Mouse (Mus musculus) limb, embryonic 13.5 days (tissue): ENCODE data around the gene Gm28230. TPM values are rescaled to one million over a fixed set of nuclear protein-coding genes. Genes with fewer than 3 reads are reported as not detected.

Experiments used
- ATAC-seq: fragments of 200-750 bp; cut with Nextera tagmentation; 2 replicates; pipeline ENCODE4 v1.8.0; 2017; ENCODE audit warnings: low read depth, moderate number of reproducible peaks, moderate TSS enrichment; ENCODE audit not compliant: low FRiP score
- H3K27ac ChIP-seq: fragments of 300-500 bp; sonication (generic); 2 replicates; pipeline ENCODE4 v1.5.1; 2015; ENCODE audit warnings: inconsistent platforms, mild to moderate bottlenecking, moderate library complexity
- H3K27me3 ChIP-seq: fragments of 300-500 bp; sonication (generic); 2 replicates; pipeline ENCODE4 v1.6.1; 2015; ENCODE audit warnings: mild to moderate bottlenecking, inconsistent platforms
- H3K36me3 ChIP-seq: fragments of 300-500 bp; sonication (generic); 2 replicates; pipeline ENCODE4 v1.6.1; 2015; ENCODE audit warnings: inconsistent platforms, mild to moderate bottlenecking, moderate library complexity
- H3K4me1 ChIP-seq: fragments of 300-500 bp; sonication (generic); 2 replicates; pipeline ENCODE4 v1.6.1; 2015; ENCODE audit warnings: inconsistent platforms
- H3K4me2 ChIP-seq: fragments of 300-500 bp; sonication (generic); replicated peaks from 2 replicates; pipeline ENCODE4 v1.6.1; 2015; ENCODE audit warnings: inconsistent platforms, mild to moderate bottlenecking, moderate library complexity
- H3K4me3 ChIP-seq: fragments of 300-500 bp; sonication (generic); 2 replicates; pipeline ENCODE4 v1.5.1; 2015; ENCODE audit warnings: moderate library complexity, mild to moderate bottlenecking, inconsistent platforms
- H3K9ac ChIP-seq: fragments of 300-500 bp; sonication (generic); 2 replicates; pipeline ENCODE4 v1.6.1; 2015; ENCODE audit warnings: mild to moderate bottlenecking, inconsistent platforms
- H3K9me3 ChIP-seq: fragments of 300-500 bp; sonication (generic); 2 replicates; pipeline ENCODE4 v1.6.1; 2016; ENCODE audit warnings: inconsistent platforms
- WGBS: fragments of 180-500 bp; shearing (Covaris S2); methylation state at CpG from one replicate; pipeline ENCODE4 v1.1.7; 2015; 5-methylcytosine and 5-hydroxymethylcytosine counted together
- polyA plus RNA-seq: library from polyadenylated mRNA; unstranded; fragments of >200 nt; fragmentation: Nextera tagmentation; extraction: Ambion mirVana; gene quantifications from 2 replicates; pipeline ENCODE4 v1.2.1, GENCODE M21; 2015

Gene Gm28230
- polyA plus RNA-seq, 1 experiment from 2014 or later = 0.08 TPM

DNA sequence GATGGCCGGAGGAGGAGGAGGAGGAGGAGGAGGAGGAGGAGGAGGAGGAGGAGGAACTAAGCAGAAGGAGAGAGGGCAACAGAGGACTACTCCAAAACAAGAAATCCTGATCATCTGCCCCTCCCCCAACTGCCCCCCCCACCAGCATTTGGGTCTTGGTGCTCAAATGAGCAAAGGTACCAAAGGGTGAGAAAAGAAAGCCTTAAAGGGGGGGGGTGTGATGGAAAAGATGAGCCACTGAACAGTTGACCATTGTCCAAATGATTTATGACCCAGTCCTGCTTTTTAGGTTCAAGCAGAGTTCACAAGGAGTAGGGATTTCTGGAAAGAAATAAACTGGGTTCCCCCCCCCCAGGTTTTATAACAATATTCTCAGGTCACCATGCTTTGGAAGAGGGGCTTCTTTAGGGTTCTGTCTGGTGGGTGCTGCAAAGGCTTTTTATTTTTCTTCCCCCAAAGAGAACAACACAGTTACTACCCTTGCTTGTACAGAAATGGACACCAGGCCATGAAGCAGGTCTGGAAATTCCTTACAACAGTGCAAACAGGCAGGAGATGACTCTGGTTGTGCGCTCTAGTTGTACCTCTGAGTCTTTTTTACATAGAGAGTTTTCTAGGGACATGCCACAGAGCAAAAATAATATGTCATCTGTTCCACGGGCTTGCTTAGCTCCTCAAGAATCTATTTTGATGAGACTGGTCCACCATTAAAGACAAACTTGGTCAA is 14.9 kb downstream of the Gm28230 start:
- no peaks in the 10 kb centered on the region for H3K36me3 ChIP-seq
- H3K9ac ChIP-seq = no peak overlapping the region
- H3K27ac ChIP-seq = no peak overlapping the region
- no peak for ATAC-seq
- H3K4me1 ChIP-seq = peaks cover 23% of the 10 kb centered on the region
- H3K9me3 ChIP-seq = no peaks in the 10 kb centered on the region
- WGBS = 51% methylated on average over 2 of the region's 3 CpGs
- peaks cover 99% of the 10 kb centered on the region for H3K27me3 ChIP-seq
- no peak overlapping the region for H3K4me3 ChIP-seq
- H3K4me2 ChIP-seq = no peak overlapping the region

DNA sequence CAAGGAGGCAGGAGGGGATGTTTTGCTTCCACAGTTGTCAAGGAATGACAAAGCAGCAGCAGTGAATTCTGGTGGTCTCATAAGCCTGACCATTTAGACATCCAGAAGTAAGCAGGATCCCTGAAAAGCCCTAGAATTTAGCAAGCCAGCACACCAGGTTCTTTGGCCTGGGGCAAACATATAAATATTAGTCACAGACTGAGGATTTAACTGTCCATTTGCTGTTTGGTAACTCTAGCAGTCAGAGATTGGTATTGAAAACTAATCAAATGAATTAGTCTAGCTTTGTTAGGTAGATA is 15.4 kb downstream of the Gm28230 start:
- H3K36me3 ChIP-seq = no peaks in the 10 kb centered on the region
- peaks cover 26% of the 10 kb centered on the region for H3K4me1 ChIP-seq
- no peaks in the 10 kb centered on the region for H3K9me3 ChIP-seq
- peaks cover 99% of the 10 kb centered on the region for H3K27me3 ChIP-seq
- no peak overlapping the region for H3K4me3 ChIP-seq
- no peak overlapping the region for H3K4me2 ChIP-seq
- H3K9ac ChIP-seq = no peak overlapping the region
- H3K27ac ChIP-seq = no peak overlapping the region
- ATAC-seq = no peak

DNA sequence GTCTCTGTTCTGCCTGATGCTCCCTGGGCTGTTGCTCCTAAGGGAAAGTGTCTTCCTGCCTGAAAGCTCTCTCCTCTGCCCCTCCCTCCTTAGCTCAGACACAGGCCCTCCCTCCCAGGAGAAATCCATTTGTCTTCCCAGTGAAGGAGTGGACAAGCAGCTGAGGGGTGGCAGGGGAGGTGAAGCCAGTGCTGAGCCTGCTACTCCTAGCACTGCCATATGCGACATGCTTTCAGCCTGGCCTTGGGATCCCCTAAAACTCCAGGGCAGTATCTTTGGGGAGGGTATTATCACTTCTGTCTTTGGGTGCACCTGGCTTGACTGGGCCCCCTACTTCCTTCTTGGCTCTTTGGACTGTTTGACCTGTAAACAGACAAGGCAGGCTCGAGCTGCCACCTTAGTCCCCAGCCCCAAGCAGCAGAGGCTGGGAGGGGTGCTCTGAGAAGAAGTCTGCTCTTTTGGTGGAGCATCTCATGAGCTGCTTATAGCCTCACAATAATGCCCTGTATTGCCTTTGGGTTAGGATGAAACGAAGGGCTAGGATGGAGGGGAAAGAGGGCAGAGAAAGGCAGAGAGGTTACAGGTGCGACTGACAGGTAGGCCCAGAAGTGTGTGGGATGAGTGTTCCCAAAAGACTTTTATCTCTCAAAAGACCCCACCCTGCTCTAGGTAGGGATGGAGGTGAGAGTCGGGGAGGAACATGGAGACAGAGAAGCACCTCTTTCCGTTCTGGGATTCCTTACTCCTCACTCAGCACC is 19.2 kb downstream of the Gm28230 start:
- ATAC-seq = no peak
- Histone ChIP-seq H3K9ac (no peak overlapping the region), H3K9me3 (no peaks in the 10 kb centered on the region), H3K4me1 (peaks cover 22% of the 10 kb centered on the region), H3K27me3 (peaks cover 99% of the 10 kb centered on the region), H3K4me2 (no peak overlapping the region), H3K27ac (no peak overlapping the region), H3K4me3 (no peak overlapping the region), H3K36me3 (no peaks in the 10 kb centered on the region)
- 18% methylated on average over 6 of the region's 6 CpGs for WGBS

DNA sequence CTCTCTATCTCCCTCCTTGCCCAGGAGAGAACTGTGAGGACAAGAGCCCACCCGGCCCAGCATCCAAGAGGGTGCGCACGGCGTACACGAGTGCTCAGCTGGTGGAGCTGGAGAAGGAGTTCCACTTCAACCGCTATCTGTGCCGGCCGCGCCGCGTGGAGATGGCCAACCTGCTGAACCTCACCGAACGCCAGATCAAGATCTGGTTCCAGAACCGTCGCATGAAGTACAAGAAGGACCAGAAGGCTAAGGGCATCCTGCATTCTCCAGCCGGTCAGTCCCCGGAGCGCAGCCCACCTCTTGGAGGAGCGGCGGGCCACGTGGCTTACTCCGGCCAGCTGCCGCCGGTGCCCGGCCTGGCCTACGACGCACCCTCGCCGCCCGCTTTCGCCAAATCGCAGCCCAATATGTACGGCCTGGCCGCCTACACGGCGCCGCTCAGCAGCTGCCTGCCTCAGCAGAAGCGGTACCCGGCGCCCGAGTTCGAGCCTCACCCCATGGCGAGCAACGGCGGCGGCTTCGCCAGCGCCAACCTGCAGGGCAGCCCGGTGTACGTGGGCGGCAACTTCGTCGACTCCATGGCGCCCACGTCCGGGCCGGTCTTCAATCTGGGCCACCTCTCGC is 19.9 kb downstream of the Gm28230 start:
- no peaks in the 10 kb centered on the region for H3K9me3 ChIP-seq
- no peak overlapping the region for H3K27ac ChIP-seq
- H3K4me2 ChIP-seq = peak overlapping the region; percentile 41
- H3K4me1 ChIP-seq = peaks cover 21% of the 10 kb centered on the region
- H3K27me3 ChIP-seq = peaks cover 99% of the 10 kb centered on the region
- peak overlapping the region; percentile 25 for H3K4me3 ChIP-seq
- no peaks in the 10 kb centered on the region for H3K36me3 ChIP-seq
- ATAC-seq = no peak
- no peak overlapping the region for H3K9ac ChIP-seq
- 5% methylated on average over 58 of the region's 58 CpGs for WGBS

DNA sequence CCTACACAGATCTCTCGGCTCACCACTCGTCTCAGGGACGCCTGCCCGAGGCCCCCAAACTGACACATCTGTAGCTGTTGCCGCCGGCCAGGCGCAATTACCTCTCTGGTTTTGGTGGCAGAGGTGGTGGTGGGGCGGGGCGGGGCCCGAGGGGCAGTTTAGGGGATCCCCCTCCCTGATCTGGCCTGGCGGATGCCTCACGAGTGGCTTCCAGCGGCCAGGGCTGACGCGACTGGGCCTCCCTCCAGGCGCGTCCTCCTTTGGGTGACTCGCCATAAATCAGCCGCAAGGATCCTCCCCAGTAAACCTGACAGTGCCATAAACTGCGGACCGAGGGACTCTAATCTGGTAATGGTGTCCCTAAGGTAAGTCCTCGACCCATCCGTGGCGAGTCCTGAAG is 20.5 kb downstream of the Gm28230 start:
- Histone ChIP-seq H3K4me3 (peak overlapping the region; percentile 25; the same call in 1 of the 2 replicates), H3K9ac (no peak overlapping the region), H3K27me3 (peaks cover 99% of the 10 kb centered on the region), H3K36me3 (no peaks in the 10 kb centered on the region), H3K4me1 (peaks cover 21% of the 10 kb centered on the region), H3K9me3 (no peaks in the 10 kb centered on the region), H3K27ac (no peak overlapping the region), H3K4me2 (peak overlapping the region; percentile 41)
- 6% methylated on average over 24 of the region's 24 CpGs for WGBS
- no peak for ATAC-seq

DNA sequence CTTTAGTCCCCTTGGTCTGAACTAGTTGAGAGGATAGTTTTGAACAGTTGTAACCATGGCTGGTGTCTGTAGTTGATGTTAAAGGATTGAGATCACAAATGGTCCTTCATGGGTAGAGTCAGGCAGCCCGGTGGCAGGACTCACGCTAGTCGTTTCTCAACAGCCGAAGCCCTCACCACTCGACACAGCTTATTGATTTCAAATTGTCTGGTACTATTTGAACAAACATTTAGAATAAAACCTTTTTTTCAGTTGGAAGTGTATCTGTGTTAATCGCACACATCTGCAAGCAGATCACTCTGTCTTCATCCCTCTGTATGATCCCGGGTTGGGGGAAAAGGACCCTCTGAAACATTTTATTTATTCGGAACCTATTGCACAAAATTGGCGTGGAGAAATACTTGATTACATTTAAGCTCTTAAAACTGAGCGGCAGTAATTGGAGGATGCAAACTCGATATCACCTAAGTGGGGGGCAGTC is 21.2 kb downstream of the Gm28230 start:
- ATAC-seq = no peak
- H3K4me1 ChIP-seq = peaks cover 26% of the 10 kb centered on the region
- no peak overlapping the region for H3K27ac ChIP-seq
- 19% methylated on average over 11 of the region's 11 CpGs for WGBS
- no peak overlapping the region for H3K4me3 ChIP-seq
- H3K36me3 ChIP-seq = no peaks in the 10 kb centered on the region
- no peak overlapping the region for H3K4me2 ChIP-seq
- H3K27me3 ChIP-seq = peaks cover 99% of the 10 kb centered on the region
- H3K9ac ChIP-seq = no peak overlapping the region
- H3K9me3 ChIP-seq = no peaks in the 10 kb centered on the region

DNA sequence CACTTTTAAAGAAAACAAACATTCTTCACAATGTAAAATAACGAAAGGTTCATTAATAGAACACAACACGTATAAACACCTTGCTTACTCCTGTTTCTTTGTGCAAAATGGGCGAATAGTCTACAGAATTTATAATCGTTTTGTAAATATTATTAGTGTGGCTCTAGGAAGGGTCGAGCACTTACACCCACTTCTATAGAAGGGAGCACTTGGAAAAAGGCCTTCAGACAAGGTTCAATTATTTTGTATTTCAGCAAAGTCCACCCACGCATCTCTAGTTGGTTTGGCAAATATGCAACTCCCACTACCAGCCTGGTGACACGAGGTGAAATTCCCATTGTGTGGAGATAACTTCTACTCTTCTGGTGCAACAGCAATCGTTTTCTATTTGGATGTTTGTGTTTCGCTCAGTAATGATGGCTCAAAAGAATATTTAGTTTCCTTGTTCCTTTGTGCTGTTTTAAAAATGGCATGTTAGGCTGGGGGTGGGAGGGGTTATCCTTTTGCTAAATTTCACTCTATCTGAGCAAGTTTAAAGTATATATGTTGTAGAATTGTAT is 22.0 kb downstream of the Gm28230 start:
- H3K36me3 ChIP-seq = no peaks in the 10 kb centered on the region
- H3K4me3 ChIP-seq = no peak overlapping the region
- no peak overlapping the region for H3K9ac ChIP-seq
- H3K4me1 ChIP-seq = peaks cover 33% of the 10 kb centered on the region
- no peak for ATAC-seq
- WGBS = 18% methylated on average over 9 of the region's 9 CpGs
- no peak overlapping the region for H3K4me2 ChIP-seq
- H3K27me3 ChIP-seq = peaks cover 100% of the 10 kb centered on the region
- no peak overlapping the region for H3K27ac ChIP-seq
- no peaks in the 10 kb centered on the region for H3K9me3 ChIP-seq

DNA sequence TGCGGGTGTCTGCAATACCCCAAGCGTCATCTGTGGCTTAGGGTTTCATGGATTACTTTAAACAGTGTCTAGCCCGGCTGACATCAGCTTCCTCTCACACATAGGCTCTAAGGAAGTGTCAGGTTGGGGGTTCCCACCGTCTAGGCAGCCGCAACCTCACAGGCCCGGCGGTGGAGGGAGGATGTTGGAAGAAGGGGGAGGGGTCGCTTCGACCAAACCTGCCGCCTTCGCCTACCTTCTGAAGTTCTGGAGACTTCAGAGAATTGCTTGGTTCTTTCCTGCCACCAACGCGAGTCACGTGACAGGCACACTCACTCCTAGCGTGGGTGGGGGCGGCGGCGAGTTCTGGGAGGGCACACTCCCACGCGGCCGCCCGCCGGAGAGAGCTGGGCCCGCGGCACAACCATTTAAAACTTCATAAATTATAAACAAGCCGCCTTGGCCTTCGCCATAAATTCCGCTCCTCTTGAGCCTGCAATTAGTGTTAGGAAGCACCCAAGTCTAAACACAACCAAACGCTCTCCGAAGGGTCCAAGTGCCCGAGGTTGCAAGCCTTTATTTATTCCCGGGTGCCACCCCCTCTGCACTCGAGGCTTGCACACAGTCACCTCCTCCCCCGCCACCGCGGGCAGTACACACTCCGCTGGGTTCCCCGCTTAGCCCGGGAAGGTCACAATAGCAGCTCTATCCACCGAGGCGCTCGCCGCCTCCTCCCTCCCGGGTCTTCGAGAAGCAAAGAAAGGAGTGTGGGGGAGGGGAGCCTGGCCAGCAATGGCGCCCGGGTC is 23.0 kb downstream of the Gm28230 start:
- WGBS = under 1% methylated on average over 47 of the region's 47 CpGs
- Histone ChIP-seq H3K4me2 (peak overlapping the region; percentile 67), H3K27me3 (peaks cover 100% of the 10 kb centered on the region), H3K9ac (peak overlapping the region; percentile 36; the same call in 1 of the 2 replicates), H3K4me1 (peaks cover 33% of the 10 kb centered on the region), H3K9me3 (no peaks in the 10 kb centered on the region), H3K36me3 (no peaks in the 10 kb centered on the region), H3K4me3 (peak overlapping the region; percentile 37), H3K27ac (no peak overlapping the region)
- peak; percentile 18; the same call in 1 of the 2 replicates for ATAC-seq

DNA sequence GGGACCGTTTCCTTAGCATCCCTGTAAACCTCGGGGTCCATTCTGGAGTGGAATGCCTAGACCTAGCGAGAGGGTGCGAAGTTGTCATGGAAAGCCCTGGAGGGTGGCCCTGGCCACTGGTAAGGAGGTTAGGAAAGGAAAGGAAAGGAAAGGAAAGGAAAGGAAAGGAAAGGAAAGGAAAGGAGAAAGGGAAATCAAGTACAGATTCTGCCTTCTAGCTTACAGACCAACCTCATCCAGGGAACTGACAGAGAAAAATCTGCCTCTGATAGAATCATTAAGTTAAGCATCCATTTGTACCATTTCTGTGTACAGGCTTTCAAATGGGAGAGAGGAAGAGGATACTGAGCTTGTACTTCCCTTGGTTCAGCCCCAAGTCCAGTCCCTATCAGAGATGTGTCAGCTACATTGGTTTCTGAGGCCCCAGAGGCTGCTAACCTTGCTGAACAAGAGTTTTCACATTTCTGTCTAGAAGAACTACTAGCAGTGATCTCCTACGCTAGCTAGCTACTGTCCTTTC is 24.3 kb downstream of the Gm28230 start:
- Histone ChIP-seq H3K9me3 (no peaks in the 10 kb centered on the region), H3K27ac (no peak overlapping the region), H3K4me2 (no peak overlapping the region), H3K27me3 (peaks cover 100% of the 10 kb centered on the region), H3K4me3 (no peak overlapping the region), H3K36me3 (no peaks in the 10 kb centered on the region), H3K9ac (no peak overlapping the region), H3K4me1 (peaks cover 33% of the 10 kb centered on the region)
- no peak for ATAC-seq
- 53% methylated on average over 5 of the region's 5 CpGs for WGBS

DNA sequence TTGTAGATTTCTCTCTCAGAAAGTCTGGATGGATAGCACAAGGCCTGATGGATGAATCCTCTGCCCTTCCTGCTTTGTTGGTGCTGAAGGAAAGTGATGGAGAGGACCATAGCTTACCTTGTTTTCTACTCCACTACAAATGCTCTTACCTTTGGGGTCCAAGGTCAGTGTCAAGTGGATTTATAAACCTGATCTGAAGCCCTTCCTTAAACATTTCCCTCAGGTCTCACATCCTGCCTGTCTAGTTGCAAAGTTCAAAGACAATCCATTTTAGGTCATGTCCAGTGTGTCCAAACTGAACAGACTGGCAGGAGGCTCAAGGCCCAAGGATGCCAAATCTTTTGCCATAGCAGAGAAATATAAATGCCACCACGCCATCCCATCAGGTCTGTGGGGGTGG is 25.3 kb downstream of the Gm28230 start:
- peaks cover 98% of the 10 kb centered on the region for H3K27me3 ChIP-seq

DNA sequence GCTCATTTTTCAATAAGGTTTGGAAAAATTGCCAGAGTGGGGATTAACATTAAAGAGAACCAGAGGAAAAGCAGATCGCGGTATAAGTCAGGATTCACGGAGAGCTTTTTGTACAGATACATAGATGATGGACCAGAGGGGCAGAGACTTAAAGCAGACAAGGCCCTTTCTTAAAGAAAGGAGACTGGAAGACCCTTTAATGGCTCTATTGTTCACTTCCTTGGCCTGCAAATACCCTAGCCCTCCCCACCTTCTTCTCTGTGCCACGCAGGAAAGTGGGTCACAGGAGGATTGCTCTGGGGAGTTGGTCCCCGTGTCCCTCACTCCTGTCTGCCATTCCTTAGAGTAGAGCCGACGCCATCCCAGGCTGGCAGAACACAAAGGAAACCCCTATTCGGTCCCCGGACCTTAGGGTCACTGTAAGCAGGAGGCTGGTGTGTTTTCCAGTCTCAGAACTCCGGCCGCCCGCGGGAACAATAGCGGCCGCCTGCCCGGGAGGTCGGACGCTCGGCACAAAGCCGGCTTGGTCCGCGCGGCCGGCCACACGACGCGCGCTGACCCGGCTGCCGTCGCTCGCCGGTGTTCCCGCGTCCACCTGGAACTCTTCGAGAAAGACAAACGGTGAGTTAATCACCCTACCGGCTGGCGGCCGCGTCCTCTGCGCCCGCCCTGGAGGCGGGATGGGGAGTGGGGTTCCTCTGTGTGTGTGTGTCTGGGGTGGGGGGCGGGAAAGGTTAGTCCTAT is 26.1 kb downstream of the Gm28230 start:
- Histone ChIP-seq H3K36me3 (no peaks in the 10 kb centered on the region), H3K4me3 (peak overlapping the region; percentile 41), H3K27ac (no peak overlapping the region), H3K4me1 (peaks cover 25% of the 10 kb centered on the region), H3K9me3 (no peaks in the 10 kb centered on the region), H3K27me3 (peaks cover 96% of the 10 kb centered on the region), H3K4me2 (peak overlapping the region; percentile 66), H3K9ac (peak overlapping the region; percentile 61)
- ATAC-seq = no peak
- 4% methylated on average over 44 of the region's 45 CpGs for WGBS

More for the DNA sequence above, 25.3 kb downstream of the Gm28230 start:
- no peak overlapping the region for H3K4me3 ChIP-seq
- no peaks in the 10 kb centered on the region for H3K9me3 ChIP-seq
- no peak overlapping the region for H3K27ac ChIP-seq
- H3K9ac ChIP-seq = no peak overlapping the region
- H3K4me2 ChIP-seq = no peak overlapping the region
- WGBS = 88% methylated on average over 1 of the region's 1 CpGs
- no peak for ATAC-seq
- no peaks in the 10 kb centered on the region for H3K36me3 ChIP-seq
- H3K4me1 ChIP-seq = peaks cover 26% of the 10 kb centered on the region
